Mouse (Mus musculus) cerebellum, adult 18-20 months (tissue): Measurements from ENCODE around the gene Ap2b1.

Experiments used
- DNase-seq, 2 experiments: peaks; one replicate each; pipeline ENCODE4 v3.0.0; 2021

The Ap2b1 gene

DNA sequence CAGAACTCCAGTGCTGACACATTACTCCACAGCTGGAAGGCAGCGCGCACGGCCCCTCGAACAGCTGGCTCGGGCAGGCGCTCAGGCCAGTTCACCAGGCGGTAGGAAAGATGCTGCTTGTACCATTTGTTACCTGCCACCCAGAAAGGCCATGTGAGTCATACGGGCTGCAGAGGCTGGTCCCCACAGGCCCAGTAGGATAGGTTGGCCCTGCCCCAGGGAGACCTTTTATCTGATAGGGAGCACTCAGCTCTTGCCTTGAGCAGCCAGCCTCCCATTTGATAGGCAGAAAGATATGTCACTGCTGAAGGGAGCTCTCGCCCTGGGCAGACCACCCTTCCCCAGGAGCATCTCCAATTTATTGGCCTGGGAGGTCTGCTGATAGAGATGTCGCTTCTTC lies 148.8 kb downstream of the Ap2b1 start:
- DNase-seq = no peak

DNA sequence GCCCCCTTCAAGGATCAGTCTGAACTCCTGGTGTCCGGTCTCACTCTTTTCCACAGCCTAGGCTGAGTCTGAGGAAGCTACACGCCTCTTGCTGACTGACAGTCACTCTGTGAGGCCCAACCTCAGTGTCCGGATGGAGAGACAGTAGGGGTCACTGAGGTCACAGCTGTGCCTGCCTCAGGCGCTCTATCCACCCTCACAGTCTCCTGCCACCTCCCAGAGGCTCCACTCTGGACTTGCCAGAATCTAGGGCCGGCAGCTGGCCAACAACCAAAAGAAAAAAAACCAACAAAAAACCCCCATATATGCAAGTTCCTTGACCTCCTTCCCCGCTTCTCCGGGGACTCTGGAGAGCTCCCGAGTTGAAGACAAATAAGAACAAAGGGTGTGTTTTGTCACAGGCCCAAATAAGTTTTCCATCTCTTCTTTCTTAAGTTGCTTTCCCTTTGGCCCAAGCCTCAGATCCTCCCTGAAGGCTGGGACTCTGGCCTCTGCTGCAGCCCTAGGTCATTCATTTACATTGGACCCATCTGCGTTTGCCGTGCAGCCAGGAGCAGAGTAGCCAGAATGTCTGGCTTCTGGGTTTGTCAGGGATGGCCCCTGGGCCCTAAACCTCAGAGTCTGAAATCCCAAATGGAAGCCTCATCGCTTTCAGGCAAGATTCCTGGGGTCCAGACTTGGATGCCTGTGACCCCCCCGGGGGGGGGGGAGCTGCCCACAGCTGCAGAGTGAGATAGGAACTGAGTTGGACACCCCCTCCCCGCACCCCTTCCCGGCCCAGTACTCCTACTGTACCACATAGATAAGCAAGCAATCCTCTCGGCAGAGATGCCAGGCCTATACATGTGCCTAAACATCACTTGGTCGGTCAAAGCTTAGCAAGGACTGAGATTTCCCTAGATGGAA lies 149.4 kb downstream of the Ap2b1 start:
- DNase-seq = no peak

DNA sequence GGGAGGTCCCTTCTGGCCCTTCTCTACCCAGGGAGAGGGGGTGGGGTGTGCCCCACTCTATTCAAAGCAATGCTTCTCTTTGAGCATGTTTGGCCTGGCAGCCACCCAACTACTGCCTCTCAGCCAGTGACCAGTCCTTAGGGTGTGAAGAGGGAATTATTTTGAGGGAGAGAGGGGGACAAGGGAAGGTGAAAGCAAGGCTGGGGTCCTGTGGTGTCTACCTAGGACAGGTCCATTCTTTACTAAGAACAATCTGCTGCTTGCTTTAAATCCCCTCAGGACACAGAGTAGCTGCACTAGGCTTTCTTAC lies 150.1 kb downstream of the Ap2b1 start:
- no peak for DNase-seq

DNA sequence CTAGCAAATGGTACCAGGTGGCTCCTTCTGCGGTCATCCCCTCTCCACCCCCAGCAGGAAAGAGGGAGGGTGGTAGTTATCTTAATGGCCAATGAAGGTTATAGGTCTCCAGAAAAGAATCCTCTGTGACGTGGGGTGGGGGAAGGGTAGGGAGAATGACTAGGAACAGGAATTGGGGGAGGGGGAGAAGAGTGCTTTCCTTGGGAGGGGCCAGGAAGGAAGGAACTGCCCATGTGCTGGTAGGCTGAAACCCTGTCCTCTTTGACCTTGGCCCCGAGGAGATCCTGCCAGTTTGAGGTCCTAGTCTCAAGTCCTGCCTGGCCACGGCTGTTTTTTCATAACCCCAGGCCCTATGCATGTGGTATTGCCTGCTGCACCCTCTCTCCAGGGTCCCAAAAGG lies 150.5 kb downstream of the Ap2b1 start:
- DNase-seq = no peak

DNA sequence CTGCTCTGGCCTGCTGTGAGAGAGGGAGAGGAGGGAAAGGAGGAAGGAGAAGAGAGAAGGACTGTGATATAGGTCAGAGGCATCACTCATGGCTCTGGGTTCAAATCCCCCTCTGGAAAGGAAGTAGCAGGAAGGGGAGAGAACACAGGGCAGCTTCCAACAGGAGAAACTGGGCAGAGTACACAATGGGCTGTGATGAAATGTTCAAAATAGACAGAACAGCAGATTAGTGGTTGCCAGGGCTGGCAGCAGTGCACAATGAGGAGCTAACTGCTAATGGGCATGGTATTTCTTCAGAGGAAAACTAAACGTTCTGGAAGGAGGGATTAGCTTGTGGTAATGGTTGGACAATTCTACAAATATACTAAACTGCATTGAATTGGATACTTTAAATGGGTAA lies 151.7 kb downstream of the Ap2b1 start:
- no peak for DNase-seq

DNA sequence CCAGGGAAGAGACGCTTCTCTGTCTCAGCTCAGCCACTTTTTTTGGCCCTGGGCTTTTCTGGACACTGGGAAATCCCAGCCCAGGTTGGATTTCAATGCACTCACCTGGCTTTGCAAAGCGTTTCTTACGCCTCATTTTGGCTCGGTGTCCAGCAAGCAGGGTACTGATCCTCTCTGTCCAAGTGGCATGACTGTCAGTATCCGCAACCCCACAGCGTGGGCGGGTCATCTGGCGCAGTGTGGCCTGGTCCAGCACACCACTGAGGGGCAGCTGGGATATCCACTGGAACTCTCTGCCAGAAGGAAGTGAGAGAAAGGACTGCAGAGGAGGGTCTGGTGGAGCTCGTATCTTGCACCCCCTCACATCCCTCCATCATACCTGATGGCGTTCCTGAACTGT lies 152.5 kb downstream of the Ap2b1 start:
- no peak for DNase-seq

DNA sequence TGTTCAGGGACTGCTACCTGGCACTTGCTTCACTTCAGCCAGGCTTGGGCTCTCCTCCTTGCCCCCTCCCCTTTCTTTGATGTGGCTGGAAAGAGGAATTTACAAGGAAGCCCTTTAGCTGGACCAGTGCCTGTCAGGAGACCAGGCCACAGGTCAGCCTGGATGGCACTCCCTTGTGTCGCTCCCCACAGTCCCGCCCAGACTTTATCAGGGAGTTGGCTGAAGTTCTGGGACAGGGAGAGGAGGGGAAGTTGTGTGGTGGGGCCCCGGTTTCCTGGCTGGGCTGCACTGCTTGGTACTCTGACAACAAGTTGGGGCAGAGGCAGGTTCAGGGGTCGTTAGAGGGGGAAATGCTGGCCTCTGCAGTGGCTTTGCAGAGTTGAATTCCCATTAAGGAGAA lies 155.7 kb downstream of the Ap2b1 start:
- DNase-seq = no peak
